Mouse (Mus musculus): ENCODE results near the gene Man1a2.

GRCm38 (mm10) chr3:100703847-100704644, 18.7 kb upstream of the Man1a2 start:
- TF ChIP-seq CTCF (IDR thresholded peaks at IDR 0.05), result no peak
- TF ChIP-seq EP300 (IDR thresholded peaks at IDR 0.05), result no peak
